Mouse (Mus musculus) liver, adult 2 months (tissue): ENCODE measurements around the gene Ctdspl. TPM values are rescaled to one million over a fixed set of nuclear protein-coding genes. Genes with fewer than 3 reads are reported as not detected.

Experiments
- DNase-seq: peaks from one replicate; pipeline ENCODE4 v3.0.0-alpha.2; 2011; ENCODE audit warnings: low read depth, low spot score; ENCODE audit errors: extremely low read depth
- H3K27ac ChIP-seq: fragments of 200-500 bp; replicated peaks from 2 replicates; pipeline ENCODE4 v1.5.1; 2012; ENCODE audit warnings: low read depth, mild to moderate bottlenecking, control low read depth, inconsistent platforms, low read length; ENCODE audit not compliant: insufficient read depth
- H3K27me3 ChIP-seq: fragments of 200-500 bp; 2 replicates; pipeline ENCODE4 v1.6.1; 2012; ENCODE audit warnings: mild to moderate bottlenecking, moderate library complexity, low read length, inconsistent platforms; ENCODE audit not compliant: control insufficient read depth, insufficient read depth
- H3K36me3 ChIP-seq: fragments of 200-500 bp; 2 replicates; pipeline ENCODE4 v1.6.1; 2012; ENCODE audit warnings: low read length, inconsistent platforms; ENCODE audit not compliant: control insufficient read depth, insufficient read depth
- H3K4me1 ChIP-seq: fragments of 200-500 bp; 2 replicates; pipeline ENCODE4 v1.6.1; 2011; ENCODE audit warnings: low read length; ENCODE audit not compliant: control insufficient read depth, insufficient read depth
- H3K4me3 ChIP-seq: fragments of 200-500 bp; 2 replicates; pipeline ENCODE4 v1.5.1; 2011; ENCODE audit warnings: low read depth, mild to moderate bottlenecking, control low read depth, low read length, moderate library complexity; ENCODE audit not compliant: insufficient read depth
- H3K79me2 ChIP-seq: fragments of 200-500 bp; 2 replicates; pipeline ENCODE4 v1.6.1; 2012; ENCODE audit warnings: inconsistent platforms, mild to moderate bottlenecking, low read length, moderate library complexity; ENCODE audit not compliant: control insufficient read depth, insufficient read depth
- H3K9ac ChIP-seq: fragments of 200-500 bp; 2 replicates; pipeline ENCODE4 v1.6.1; 2012; ENCODE audit warnings: low read depth, mild to moderate bottlenecking, control low read depth, inconsistent platforms, low read length
- CTCF ChIP-seq: fragments of 200-500 bp; IDR thresholded peaks from 2 replicates; pipeline ENCODE4 v1.5.1; 2011; ENCODE audit warnings: low read depth, low read length, control low read depth
- POLR2A ChIP-seq: fragments of 200-500 bp; IDR thresholded peaks from 2 replicates; pipeline ENCODE4 v1.6.1; 2011; ENCODE audit warnings: low read length, control low read depth; ENCODE audit not compliant: insufficient read depth; ENCODE audit errors: extremely low read depth
- WGBS: fragments of 180-500 bp; shearing (Covaris S2); methylation state at CpG from one replicate; pipeline ENCODE4 v1.1.7; 2018; 5-methylcytosine and 5-hydroxymethylcytosine counted together
- polyA plus RNA-seq: library from polyadenylated mRNA; depleted of rRNA; stranded (reverse); fragments of >200 nt; gene quantifications from 2 replicates; pipeline ENCODE4 v1.2.3, GENCODE M21; 2012; rRNA removed
- total RNA-seq: library from RNA; depleted of rRNA; stranded (reverse); fragments of >200 nt; gene quantifications from 2 replicates; pipeline ENCODE4 v1.2.3, GENCODE M21; 2014; rRNA removed

The Ctdspl gene
- total and polyA plus RNA-seq, 2 experiments = 2.5 to 3.5 TPM

- no peaks in the 10 kb centered on the region; the same call in 1 of the 2 replicates for H3K4me1 ChIP-seq
- H3K36me3 ChIP-seq = no peaks in the 10 kb centered on the region
- H3K9ac ChIP-seq = peak overlapping the region; percentile 56
- H3K79me2 ChIP-seq = no peaks in the 10 kb centered on the region
- peaks cover 3% of the 10 kb centered on the region; the same call in 1 of the 2 replicates for H3K27me3 ChIP-seq
- TF ChIP-seq POLR2A (no peak), CTCF (no peak)
- peak; percentile 77 for DNase-seq
- WGBS = 2% methylated on average over 24 of the region's 24 CpGs
- H3K4me3 ChIP-seq = peak overlapping the region; percentile 60
- H3K27ac ChIP-seq = peak overlapping the region; percentile 60; the same call in 1 of the 2 replicates
Measured at GRCm38 (mm10) chr9:119088148-119088801, 162.0 kb downstream of the Ctdspl start.

- Histone ChIP-seq H3K27ac (no peak overlapping the region), H3K36me3 (no peaks in the 10 kb centered on the region), H3K79me2 (no peaks in the 10 kb centered on the region), H3K4me3 (no peak overlapping the region), H3K27me3 (peaks cover 3% of the 10 kb centered on the region; the same call in 1 of the 2 replicates), H3K9ac (no peak overlapping the region), H3K4me1 (no peaks in the 10 kb centered on the region; the same call in 1 of the 2 replicates)
- TF ChIP-seq POLR2A (no peak), CTCF (no peak)
- WGBS = 89% methylated on average over 7 of the region's 7 CpGs
- DNase-seq = no peak
Measured at GRCm38 (mm10) chr9:119089437-119089836, 163.2 kb downstream of the Ctdspl start.

DNA sequence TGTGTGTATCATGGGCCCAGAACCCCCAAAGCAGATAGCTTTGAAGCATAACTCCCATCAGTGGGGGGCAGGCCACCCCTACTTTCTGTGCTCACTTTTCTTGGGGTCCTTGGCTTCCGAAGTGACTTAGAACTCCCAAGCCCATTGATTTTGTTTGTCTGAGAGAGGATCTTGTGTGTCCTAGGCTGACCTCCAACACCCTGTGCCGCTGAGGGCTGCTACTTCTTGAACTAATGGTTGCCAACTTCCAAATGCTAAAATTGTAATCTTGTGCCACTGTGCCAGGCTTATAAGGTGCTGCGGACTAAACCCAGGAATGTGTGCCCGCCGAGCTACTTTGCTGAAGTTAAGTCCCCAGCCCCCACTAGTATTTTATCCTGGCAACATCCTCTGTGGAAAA is 164.2 kb downstream of the Ctdspl start:
- H3K4me3 ChIP-seq = no peak overlapping the region
- H3K27ac ChIP-seq = no peak overlapping the region
- no peaks in the 10 kb centered on the region; the same call in 1 of the 2 replicates for H3K4me1 ChIP-seq
- no peaks in the 10 kb centered on the region for H3K79me2 ChIP-seq
- DNase-seq = no peak
- no peak overlapping the region for H3K9ac ChIP-seq
- no peaks in the 10 kb centered on the region for H3K36me3 ChIP-seq
- no peak for TF ChIP-seq POLR2A
- TF ChIP-seq CTCF = no peak
- WGBS = 97% methylated on average over 5 of the region's 5 CpGs
- peaks cover 3% of the 10 kb centered on the region; the same call in 1 of the 2 replicates for H3K27me3 ChIP-seq

DNA sequence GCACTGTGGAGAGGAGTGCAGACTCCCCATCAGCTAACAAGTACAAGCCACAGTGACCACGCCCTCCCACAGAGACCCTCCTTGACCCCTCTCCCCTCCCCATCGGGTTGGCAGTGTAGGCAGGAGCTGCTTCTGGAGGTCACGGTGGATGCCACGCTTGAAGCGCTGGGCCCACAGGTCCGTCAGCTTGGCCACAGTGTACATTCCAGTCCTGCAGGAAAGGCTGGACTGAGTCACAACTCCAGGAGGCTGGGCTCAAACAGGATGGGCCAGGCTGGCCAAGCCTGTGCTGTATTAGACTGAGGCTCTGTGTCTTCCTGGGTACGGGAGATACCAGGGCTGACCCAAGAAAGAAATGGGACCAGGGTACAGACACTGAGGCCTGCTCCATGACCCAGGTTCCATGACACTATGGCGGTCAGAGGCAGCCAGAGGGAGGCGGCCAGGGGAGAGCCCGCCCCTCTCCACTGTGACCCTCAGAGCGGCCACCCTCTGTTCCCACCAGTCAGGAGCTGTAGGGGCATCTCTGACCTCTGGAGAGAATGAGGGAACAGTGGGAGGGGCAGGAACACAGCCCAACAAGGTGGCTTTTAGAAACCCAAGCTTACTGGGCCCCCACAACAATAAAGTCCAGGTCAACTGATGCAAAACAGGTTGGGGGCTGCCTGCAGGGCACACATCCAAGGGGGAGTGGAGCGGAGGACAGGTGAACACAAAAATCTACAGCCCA is 165.5 kb downstream of the Ctdspl start:
- WGBS = 75% methylated on average over 11 of the region's 12 CpGs
- H3K4me3 ChIP-seq = no peak overlapping the region
- H3K36me3 ChIP-seq = no peaks in the 10 kb centered on the region
- H3K4me1 ChIP-seq = no peaks in the 10 kb centered on the region; the same call in 1 of the 2 replicates
- no peak for DNase-seq
- H3K9ac ChIP-seq = no peak overlapping the region
- no peaks in the 10 kb centered on the region for H3K79me2 ChIP-seq
- TF ChIP-seq CTCF (no peak), POLR2A (no peak)
- peaks cover 3% of the 10 kb centered on the region; the same call in 1 of the 2 replicates for H3K27me3 ChIP-seq
- H3K27ac ChIP-seq = no peak overlapping the region

GRCm38 (mm10) chr9:119092473-119093418 is 166.5 kb downstream of the Ctdspl start:
- no peak for DNase-seq
- Histone ChIP-seq H3K27ac (no peak overlapping the region), H3K4me3 (peak overlapping the region; percentile 67), H3K4me1 (no peaks in the 10 kb centered on the region; the same call in 1 of the 2 replicates), H3K36me3 (no peaks in the 10 kb centered on the region), H3K79me2 (no peaks in the 10 kb centered on the region), H3K9ac (peak overlapping the region; percentile 55; the same call in 1 of the 2 replicates), H3K27me3 (peaks cover 3% of the 10 kb centered on the region; the same call in 1 of the 2 replicates)
- 7% methylated on average over 45 of the region's 45 CpGs for WGBS
- TF ChIP-seq POLR2A (no peak), CTCF (no peak)

Other genes with a start within 250 kb of the Ctdspl start
- gene Vill, start 126.3 kb downstream of the Ctdspl start, total RNA-seq = 2.3 and 3.0 TPM in 2 replicates
- 0.50 and 1.2 TPM in 2 replicates for gene Vill, start 126.3 kb downstream of the Ctdspl start, polyA plus RNA-seq
- 0.37 and 0.40 TPM in 2 replicates for gene Plcd1, start 167.0 kb downstream of the Ctdspl start, total RNA-seq
- 0.45 and 0.93 TPM in 2 replicates for gene Plcd1, start 167.0 kb downstream of the Ctdspl start, polyA plus RNA-seq
- gene Dlec1, start 176.0 kb downstream of the Ctdspl start, total RNA-seq = 0.27 and 0.74 TPM in 2 replicates
- 0.31 and 0.32 TPM in 2 replicates for gene Dlec1, start 176.0 kb downstream of the Ctdspl start, polyA plus RNA-seq
- gene Acaa1b, start 230.6 kb downstream of the Ctdspl start, total RNA-seq = 755 and 780 TPM in 2 replicates
- 1,396 and 1,582 TPM in 2 replicates for gene Acaa1b, start 230.6 kb downstream of the Ctdspl start, polyA plus RNA-seq
- 0.07 TPM in 1 of 2 replicates, not detected in the other for gene Gm47289, start 232.7 kb downstream of the Ctdspl start, total RNA-seq
- not detected in 2 replicates for gene Gm47289, start 232.7 kb downstream of the Ctdspl start, polyA plus RNA-seq